Mouse (Mus musculus): ENCODE data around the gene Abcb11.

Gene Abcb11

DNA sequence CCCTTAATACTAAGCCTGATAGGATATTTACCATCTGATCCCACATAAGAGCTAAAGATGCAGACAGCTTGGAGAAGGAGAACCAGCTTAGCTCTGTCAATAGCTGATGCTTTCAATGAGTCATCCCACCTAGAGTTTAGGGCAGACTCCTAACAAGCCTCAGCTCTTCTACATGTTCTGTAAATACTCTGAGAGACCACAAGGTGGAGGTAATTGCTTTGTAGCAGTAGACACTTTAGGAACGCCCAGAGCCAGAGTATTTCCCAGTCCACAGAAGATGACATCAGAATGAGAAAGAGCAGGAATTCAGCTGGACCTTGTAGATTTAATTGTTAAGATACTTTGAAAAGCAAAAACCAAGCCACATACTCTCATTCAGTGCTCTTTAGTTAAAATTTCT lies 66.5 kb downstream of the Abcb11 start:
- in situ Hi-C loops (cut with MboI; ENCODE audit: unreplicated experiment in 2 of 2), result no loop called here

DNA sequence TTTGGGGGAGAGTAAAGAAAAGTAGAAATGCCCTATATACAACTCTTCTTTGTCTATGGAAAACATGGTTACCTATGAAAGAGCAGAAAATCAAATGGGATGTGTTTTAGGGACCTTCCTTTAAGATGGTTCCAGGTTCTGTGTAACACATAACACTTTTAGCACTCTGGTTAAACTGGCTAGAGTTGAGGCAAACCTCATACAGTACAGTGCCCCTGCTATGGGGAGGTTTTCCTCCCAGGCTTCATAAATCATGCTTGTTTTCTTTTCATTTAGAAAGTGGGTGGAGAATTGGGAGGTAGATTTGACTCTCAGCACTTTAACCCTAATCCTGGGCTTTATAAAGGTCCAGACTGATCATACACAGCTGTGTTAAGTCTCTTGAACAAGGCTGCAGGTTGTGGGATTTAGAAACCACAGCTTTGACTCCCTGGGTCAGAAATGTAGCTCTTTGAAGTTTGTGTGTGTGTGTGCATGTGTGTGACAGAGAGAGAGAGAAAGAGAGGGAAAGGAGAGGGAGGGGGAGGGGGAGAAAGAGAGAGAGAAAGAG lies 78.3 kb downstream of the Abcb11 start:
- in situ Hi-C loops (cut with MboI; ENCODE audit: unreplicated experiment in 2 of 2), result no loop called here

DNA sequence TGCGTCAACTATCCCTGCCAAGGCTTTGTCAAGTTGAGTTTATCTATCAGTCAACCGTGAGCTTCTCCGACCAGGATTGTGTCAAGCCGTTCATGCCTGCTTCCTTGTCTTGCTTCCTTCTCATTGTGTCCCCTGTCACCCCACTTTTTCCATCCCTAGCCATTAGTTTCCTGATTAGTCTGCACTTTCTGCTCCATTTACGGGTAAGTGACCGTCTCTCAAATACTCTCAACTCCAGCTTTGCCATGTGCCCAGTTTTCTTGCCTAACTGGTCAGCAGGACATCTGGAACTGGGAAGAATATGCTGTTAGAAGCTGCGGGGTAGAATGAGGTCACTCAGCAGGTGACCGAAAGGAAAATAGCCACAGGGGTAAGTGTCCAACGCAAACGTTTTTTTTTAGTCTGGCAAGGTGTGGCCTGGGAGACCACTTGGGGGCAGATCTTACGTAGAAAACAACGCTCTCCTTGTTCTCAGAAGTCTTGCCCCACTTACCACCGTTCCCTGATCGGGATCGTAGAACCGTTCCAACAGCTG lies 94.1 kb downstream of the Abcb11 start:
- in situ Hi-C loops (cut with MboI; ENCODE audit: unreplicated experiment in 2 of 2), result no loop called here

DNA sequence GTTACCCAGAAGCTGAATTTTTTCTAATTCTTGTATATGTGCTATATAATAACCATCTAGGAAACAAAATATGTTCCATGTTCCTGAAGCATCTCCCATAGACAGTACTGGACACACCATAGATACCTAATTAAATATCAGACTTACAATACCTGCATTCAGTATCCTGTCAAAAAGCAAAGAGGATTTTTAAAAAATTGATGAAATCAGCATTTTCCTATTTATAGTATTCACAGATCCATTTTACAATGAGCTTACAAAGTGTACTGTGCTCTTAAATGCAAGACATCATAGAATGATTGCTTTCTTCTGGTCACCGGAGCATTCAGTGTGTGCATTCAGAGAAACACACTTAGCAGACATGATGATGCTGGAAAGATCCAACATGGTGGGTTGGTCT lies 95.3 kb downstream of the Abcb11 start:
- in situ Hi-C loops (cut with MboI; ENCODE audit: unreplicated experiment in 2 of 2), result no loop called here

DNA sequence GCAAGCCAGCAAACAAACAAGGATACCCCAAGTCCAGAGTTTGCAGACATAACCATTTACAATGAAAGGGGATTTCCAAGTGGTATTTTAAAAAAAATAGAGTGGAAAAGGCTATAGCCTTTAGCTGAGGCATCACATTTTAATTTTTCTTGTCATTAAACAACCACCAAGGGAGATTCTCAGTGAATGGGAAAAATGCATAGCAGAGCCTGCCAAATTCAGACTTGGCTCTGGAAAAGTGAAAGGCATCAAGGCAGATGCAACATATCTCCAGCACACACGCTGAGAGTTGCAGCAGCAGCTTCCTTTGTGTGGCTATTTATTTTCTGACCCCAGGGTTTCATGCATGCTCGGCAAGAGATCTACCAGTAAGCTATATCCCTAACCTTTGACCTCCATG lies 97.5 kb downstream of the Abcb11 start:
- in situ Hi-C loops (cut with MboI; ENCODE audit: unreplicated experiment in 2 of 2), result no loop called here

DNA sequence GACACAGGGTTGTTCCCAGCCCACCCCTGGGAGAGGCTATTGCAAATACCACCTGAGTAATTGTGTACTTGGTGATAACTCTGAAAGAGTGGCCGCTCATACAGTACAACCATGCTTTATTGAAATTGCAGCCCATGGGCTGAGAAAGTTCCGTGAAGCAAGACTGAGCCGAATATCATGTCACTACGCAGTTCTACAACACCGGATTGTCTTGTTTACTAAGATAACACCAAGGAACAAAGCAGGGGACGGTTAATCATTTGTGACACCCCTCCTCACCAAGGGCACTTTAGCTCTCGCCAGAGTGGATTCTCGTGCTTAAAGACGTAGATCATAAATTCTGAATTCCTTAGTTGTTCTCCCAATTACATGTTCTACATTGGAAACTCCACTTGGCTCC lies 103.1 kb downstream of the Abcb11 start:
- in situ Hi-C loops (cut with MboI; ENCODE audit: unreplicated experiment in 2 of 2), result no loop called here

DNA sequence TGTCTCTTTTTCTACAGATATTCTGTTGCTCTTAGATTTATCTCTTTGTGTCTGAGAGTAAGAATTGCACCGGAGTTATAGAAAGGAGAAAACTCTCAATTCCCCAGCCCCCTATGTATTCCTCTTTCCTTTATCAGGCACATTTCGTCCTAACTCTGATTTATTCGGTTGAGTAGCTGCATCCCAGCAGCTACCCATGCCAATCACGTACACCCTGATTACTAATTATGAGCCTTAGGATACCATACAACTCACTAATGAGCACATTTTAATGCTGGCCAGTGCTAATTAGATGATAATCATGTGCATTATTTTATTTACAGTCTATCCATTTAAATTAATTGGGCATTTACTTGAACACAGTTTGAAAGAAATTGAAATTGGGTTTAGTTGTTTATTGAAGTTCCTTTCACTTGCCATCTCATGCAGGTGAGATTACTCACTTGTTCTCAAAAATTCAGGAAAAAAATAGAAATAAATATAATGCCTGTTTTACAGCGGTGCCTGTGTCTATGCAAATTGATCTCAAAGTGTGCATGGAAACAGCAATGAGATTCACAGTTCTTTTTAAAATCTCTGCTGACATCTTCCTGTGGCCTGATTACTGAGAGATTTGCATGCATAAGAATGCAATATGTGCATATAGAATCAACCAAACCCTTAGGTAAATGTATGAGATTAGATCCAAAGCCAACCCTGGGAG lies 107.3 kb downstream of the Abcb11 start:
- in situ Hi-C loops (cut with MboI; ENCODE audit: unreplicated experiment in 2 of 2), result no loop called here

DNA sequence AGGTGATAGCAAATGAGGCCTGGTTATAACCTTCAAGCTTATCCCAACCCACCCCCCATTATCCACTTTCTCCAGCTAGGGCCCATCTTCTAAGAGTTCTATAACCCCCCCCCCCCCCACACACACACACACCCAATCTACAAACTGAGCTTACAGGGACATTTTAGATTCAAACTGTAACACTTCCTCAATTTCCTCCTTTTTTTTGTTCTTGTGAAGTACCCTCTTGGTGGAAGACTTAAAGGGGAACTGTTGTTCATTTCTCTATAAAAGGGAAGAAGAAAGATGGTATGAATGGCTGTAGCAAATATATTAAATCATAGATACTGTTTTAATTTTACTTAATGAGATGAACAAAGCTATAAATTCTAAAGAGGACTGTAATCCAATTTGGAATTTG lies 110.3 kb downstream of the Abcb11 start:
- in situ Hi-C loops (cut with MboI; ENCODE audit: unreplicated experiment in 2 of 2), result no loop called here

DNA sequence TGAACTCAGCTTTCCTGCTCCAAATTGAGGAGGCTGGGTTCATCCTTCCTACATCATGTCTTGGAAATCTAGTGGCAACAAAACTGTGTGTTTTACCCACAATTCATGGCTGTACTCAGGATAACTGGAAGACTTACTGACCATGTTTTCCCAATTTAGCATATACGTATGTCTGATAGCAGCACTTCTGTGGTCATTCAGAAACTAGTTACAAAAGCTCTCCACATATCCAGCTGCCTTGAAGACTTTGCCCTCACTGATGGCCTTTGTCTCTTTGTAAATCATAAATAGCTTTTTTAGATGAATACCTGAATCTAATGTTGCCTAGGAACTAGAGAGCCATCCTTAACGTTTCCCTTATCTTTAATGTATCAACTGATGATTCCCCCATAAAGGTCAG lies 112.3 kb downstream of the Abcb11 start:
- in situ Hi-C loops (cut with MboI; ENCODE audit: unreplicated experiment in 2 of 2), result no loop called here

DNA sequence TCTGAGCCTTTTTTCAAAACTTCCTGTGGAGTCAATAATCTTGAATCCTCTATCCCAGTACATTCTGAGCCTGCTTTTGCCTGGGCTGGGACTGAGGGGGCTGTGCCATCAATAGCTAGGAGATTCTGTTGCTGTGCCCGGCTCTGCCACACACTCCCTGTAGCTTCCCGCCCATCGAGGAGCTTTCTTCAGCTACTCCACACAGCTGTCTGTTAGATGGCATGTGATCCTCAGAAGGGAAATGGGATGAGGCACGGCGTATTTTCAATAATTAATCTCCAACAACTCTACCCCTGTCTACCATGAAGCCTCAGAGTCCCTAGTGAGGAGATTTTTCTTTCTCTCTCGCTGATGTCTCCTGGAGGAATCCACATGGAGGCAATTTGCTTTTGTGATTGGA lies 113.8 kb downstream of the Abcb11 start:
- in situ Hi-C loops (cut with MboI; ENCODE audit: unreplicated experiment in 2 of 2), result no loop called here

DNA sequence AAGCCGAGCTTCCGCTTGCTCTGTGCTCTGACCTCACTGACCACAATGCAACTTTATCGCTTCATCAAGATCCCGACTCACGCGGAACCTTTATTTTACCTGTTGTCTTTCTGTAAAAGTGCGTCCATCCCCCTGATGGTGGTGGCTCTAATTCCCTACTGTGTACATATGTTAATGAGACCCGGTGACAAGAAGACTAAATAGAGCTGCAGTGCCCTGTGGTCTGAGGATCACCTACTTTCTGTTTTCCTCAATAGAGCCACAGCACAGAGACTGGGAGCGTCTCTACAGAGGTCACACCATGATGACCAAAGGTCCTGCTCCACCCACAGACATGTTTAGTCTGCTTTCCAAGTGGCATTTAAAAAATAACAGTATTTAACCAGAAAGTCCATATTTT lies 115.5 kb downstream of the Abcb11 start:
- in situ Hi-C loops (cut with MboI; ENCODE audit: unreplicated experiment in 2 of 2), result no loop called here

DNA sequence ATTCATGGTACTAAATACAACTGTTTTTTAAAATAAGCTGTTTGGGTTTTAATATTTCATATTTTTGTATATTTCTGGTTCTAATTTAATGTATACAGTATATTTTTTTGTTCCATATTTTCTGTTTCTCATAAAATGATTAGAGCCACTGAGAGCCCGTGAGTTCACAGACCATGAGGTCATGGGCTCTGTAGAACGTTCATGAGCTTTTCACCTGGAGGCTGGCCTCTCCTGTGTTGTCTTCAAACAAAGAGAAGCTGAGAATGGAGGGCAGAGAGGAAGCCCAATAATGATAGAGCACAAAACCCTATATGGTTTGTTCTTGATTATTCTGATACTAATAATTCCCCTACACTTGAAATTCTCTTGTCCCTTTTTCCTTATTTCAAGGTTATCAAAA lies 117.7 kb downstream of the Abcb11 start:
- in situ Hi-C loops (cut with MboI; ENCODE audit: unreplicated experiment in 2 of 2), result no loop called here

DNA sequence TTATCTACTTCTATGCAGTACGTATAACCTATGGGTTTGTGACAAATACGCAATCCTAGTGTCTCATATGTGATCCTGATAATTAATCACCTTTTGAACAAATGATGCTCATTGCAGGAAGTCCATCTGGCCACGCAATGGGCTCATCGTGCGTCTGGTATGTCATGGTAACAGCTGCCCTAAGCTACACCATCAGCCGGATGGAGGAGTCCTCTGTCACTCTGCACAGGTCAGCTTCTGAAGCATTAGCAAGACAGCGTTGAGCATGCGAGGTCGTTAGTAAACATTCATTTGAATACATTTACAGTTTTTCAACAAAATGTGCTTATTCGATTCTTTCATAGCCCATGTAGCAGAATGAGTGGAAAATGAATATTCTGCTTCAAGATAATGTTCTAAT lies 119.6 kb downstream of the Abcb11 start:
- in situ Hi-C loops (cut with MboI; ENCODE audit: unreplicated experiment in 2 of 2), result no loop called here

DNA sequence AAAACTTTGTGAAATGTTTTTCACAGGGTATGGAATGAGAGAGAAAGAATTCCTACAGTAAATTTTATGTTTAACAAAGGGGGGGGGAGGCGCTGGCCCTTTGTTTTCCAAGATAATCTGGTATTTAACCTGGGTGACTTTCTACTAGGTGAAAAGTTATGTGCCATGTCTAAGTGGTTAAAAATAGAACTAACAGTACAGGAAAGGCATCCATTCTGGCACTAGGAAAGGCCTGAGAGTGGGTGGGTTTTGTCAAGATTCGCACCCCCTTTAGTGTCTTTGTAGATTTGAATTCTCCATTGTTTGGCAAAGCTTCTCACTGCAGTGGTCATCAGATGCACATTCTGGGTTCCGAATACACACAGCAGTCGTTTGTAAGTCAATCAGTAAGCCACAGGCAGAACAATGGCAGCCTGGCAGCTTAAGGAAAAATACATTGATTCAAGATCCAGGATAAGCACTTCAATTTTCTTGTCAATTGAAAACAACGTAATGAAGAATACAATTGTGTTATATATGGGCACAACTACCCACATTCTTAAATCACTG lies 120.5 kb downstream of the Abcb11 start:
- in situ Hi-C loops (cut with MboI; ENCODE audit: unreplicated experiment in 2 of 2), result no loop called here

DNA sequence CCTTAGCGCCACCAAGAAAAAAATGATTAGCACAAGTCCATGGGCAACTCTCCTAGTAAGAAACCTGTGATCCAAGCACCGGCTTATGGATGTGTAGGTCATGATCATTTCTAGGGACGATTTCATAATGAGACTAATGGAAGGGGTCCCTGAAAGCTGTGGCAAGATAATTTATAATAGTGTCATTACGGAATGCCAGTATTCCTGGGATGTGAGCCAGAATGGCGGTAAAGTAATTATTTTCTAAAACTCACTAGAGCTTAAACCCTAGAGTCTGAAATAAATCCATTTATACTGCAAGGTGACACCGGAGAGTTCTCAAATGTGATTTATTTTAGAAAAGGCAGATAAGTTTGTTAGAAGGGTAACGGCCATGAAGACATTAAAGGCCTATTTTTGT lies 127.2 kb downstream of the Abcb11 start:
- in situ Hi-C loops (cut with MboI; ENCODE audit: unreplicated experiment in 2 of 2), result no loop called here

DNA sequence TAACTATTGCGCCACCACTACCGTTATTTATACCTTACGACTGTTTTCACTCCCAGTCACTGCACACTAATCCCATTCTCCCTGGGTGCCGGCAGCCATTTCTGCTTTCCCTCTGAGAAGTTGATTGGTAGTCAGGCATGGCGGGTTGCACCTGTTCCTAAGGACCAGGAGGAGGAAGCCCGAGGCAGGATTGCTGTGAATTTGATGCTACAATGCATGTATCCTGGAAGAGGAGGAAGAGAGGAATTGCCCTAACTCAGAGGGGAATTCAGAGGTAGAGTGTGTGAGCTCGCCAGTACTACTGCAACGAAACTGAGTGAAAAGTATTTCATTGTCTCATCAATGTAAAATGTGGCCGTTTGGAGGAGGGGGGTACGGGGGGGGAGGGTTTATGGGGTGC lies 129.8 kb downstream of the Abcb11 start:
- in situ Hi-C loops (cut with MboI; ENCODE audit: unreplicated experiment in 2 of 2), result no loop called here

DNA sequence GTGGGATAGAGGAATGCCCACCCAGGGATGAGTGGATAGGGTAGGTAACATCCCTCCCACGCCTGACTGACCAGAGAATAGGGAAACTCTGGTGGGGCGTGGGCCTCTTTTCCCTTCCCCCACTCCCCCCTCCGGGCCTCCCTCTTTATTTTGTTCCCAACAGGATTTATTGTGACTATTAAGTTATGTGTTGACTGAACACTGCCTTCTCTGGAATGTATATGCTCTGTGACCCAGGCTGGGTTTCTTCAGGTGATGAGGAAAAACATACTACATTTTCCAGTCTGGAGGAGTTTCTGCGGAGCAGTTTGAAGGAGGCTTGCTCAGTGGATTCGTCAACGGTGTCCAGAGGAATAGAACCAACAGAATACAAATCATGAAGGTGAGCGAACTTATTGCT lies 131.6 kb downstream of the Abcb11 start, which contains the start of gene G6pc2:
Gene G6pc2 (plus strand): TSS at position 301 of the 400 bp plus-strand sequence.
- in situ Hi-C loops (cut with MboI; ENCODE audit: unreplicated experiment in 2 of 2), result no loop called here

DNA sequence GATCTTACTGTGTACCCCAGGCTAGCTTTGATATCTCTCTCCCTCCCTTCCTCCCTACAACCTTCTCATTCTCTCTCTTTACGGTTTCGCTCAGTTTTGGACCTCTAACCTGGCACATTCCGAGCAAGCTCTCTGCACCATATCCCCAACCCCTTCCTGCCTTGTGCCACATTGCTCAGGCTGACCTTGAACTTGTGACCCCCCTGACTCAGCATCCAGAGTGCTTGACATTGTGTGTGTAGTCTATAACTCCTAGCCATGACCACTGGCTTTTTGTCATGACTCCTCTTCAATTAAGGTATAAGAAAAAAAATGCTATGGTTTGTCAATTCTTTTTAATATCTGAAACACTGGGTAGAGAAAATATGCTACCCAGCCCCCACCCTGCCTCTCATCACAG lies 132.7 kb downstream of the Abcb11 start:
- in situ Hi-C loops (cut with MboI; ENCODE audit: unreplicated experiment in 2 of 2), result no loop called here

DNA sequence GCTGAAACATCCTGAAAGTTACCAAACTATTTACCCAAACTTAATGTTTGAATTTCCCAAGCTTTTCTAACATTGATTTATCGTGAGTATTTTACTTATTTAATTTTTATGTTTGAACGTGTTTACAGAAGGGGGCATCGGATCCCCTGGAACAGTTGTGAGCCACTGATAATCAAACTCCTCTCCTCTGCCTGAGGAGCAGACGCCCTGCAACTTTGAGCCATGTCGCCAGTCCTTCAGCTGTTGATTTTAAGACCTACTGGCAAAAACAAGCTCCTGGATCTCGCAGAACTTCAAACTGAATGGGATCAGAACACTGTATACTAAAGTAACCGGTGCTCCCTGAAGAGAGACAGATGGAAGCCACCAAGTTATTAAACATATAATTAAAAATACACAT lies 135.9 kb downstream of the Abcb11 start:
- in situ Hi-C loops (cut with MboI; ENCODE audit: unreplicated experiment in 2 of 2), result no loop called here

DNA sequence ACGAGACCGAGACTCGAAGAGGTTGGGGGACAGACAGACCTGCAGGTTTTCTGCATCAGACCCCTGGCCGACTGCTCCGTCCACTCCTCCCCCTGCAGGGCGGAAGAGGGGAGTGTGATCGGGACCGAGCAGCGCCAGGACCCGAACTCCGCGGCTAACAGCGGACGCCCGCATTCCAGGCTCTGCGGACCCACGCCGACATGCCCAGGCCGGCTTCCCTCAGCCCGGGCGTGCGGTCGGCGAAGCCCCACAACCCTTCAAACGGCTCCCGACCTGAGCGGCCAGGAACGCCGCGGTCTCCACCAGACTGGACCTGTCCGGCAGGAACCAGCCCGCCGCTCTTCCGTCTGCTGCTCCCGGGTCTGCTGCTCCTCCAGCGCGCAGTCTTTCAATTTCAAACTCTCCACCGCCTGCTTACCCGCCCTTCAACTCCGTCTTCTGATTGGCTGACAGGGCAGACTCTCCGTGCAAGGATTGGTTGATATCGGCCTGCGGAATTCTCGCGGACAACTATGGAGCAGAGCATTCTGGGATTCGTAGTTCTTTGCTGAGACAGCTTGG lies 136.5 kb downstream of the Abcb11 start, which contains the start of gene Spc25:
Gene Spc25 (minus strand): TSS at position 404 of the 561 bp plus-strand sequence.
- in situ Hi-C loops (cut with MboI; ENCODE audit: unreplicated experiment in 2 of 2), result no loop called here

DNA sequence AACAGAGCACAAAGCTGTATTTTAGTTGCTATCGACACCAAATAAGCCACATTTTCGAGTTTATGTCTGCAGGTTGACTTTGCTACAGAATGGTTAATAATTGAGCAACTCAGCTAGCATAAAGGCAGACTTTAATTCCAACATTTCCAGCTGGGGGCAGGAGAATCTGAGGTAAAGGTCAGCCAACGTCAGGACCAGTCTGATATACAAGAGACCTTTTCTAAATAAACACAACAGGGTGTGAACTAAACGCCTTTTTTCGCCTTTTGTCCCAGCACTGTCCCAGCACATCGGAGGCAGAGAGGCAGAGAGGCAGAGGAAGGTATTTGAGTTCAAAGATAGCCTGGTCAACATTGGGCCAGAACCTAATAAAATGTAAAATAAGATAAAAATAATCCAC lies 137.2 kb downstream of the Abcb11 start:
- in situ Hi-C loops (cut with MboI; ENCODE audit: unreplicated experiment in 2 of 2), result no loop called here

DNA sequence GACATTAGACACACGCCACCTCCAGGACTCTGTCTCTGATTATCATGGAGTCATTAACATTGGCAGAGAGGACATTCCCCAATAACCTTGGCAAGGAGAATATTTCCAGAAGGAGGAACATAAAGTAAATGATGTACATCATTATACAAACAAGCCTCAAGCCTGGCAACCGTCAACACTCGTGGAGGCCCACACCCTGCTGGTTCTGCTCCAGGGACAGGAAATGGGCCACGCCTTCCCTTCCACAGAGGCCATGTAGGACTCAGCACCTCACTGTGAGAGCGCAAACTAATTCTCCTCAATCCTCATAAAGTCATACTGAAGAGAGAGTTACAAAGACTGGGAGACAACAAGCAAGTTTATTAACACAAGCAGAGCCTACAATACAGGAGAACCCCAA lies 148.9 kb downstream of the Abcb11 start:
- in situ Hi-C loops (cut with MboI; ENCODE audit: unreplicated experiment in 2 of 2), result no loop called here
